Mouse (Mus musculus): Measurements from ENCODE around the gene Elobl.

The Elobl gene

DNA sequence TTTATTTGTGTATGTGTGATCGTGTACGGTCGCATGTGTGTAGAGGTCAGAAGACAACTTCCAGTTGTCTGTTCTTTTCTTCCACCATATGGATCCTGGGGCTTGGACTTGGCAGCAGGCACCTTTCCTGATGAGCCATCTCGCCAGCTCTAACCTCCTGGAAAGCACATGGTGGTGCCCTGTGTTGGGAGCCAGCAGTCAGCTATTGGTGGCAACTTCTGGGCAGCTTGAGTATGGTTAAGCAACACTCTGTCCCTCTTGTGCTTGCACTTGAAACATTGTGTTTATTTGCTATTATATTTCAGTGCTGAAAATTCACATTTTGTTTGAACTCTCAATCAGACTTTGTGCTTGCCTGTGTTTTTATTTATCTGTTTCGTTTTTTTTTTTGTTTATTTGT, 22.2 kb upstream of the Elobl start:
- no peak for DNase-seq (ENCODE audit: low spot score)

DNA sequence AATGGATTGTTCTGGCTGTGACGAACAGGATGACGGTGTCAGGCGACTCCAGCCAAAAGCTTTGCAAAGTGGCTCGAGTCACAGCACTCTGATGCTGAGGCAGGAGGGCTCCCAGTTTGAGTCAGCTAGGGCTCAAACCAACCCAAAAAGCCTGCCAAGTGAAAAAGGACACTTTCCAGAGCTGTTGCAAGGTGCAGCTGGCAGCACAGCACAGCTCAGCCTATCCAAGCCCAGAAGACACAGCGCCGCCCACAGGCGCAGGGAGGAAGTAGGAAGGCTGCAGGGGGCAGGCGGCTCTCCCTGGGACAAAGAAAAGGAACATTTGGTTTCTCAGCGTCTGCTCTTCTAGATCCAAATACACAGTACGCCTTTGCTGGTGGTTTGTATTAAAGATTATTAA, 19.9 kb upstream of the Elobl start:
- DNase-seq (ENCODE audit: low spot score): no peak

DNA sequence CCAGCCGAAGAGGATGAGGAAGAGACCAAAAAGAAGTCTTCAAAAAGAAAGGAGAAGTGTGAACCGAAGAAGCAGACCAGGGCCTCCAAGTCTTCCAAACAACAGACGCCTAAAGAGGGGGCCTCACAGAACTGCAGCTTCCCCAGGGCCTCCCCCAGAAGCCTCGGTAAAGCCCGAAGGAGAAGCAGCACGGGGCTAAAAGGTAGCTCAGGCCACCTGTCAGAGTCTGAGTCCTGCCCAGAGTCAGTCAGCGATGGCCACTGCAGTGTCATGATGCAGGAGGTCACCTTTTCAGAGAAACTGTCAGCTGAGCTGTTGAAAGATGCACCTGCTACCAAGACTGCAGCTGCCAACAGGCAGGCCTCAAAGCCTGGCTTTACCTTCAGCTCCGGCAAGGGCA, 14.6 kb upstream of the Elobl start:
- DNase-seq (ENCODE audit: low spot score): no peak

DNA sequence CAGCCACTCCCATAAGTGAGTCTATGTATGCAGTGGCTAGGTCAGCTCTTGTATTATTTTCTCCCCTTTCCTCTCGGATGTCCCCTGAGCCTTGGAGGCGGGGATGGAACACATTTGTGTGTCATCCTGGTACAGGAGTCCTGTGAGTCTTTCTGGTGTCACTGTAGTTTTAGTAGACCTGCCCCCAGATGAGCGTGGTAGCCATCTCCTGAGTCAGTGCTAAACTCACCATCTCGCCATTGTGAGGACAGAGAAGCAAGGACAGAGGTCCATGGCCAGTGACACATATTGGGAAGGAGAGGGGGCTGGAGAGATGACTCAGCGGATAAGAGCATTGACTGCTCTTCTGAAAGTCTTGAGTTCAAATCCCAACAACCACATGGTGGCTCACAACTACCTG, 10.5 kb upstream of the Elobl start:
- DNase-seq (ENCODE audit: low spot score): no peak

DNA sequence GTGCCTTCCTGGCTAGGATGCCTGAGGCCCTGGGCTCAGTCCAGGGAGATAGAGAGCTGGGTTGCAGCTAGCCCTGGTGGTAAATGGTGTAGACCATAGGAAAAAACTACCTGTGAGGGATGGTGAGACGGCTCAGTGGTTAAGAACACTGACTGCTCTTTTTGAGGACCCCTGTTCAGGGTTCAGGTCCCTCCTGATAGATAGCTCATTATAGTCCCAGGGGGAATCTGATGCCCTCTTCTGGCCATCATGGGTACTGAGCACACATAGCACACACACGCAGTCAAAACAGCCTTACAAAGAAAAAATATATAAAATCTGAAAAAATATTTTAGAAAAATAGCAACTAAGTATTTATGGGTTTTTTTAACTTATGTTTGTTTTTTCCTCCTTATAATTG, 9.6 kb upstream of the Elobl start:
- no peak for DNase-seq (ENCODE audit: low spot score)

DNA sequence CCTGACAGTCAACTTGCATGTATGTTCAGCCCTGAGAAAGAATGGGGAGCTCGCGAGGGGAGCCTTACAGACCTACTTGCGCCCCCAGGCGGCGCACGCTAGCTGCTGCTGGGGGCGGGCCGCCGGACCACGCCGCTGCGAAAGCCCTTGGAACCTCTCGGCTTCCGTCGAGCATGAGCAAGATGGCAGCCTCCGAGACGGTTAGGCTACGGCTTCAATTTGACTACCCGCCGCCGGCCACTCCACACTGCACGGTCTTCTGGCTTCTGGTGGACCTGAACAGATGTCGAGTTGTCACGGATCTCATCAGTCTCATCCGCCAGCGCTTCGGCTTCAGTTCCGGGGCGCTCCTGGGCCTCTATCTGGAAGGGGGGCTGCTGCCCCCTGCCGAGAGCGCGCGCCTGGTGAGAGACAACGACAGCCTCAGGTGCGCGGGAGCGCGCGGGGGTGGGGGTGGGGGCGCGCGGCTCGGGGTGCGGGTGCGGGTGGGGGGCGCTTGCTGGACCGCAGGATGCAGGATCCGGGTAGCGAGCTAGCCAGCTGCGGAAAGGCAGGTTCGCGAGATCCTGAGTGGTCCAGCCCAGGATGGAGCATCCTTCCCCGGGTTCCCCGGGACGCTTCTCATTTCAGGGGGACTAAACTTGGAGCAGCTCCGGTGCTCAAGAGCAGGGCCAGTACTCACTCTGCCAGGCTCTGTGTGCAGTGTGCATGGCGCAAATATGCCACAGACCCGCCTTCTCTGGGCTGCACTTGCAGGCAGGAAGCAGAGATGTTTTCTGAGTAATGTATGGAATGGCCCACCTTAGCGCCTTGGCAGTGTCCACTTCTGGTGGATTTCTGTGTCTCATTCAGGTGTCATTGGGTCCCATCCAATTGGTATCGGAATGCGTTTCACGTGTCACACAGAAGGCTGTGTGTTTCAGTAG, 7.3 kb upstream of the Elobl start:
- DNase-seq (ENCODE audit: low spot score): peak; percentile 82

DNA sequence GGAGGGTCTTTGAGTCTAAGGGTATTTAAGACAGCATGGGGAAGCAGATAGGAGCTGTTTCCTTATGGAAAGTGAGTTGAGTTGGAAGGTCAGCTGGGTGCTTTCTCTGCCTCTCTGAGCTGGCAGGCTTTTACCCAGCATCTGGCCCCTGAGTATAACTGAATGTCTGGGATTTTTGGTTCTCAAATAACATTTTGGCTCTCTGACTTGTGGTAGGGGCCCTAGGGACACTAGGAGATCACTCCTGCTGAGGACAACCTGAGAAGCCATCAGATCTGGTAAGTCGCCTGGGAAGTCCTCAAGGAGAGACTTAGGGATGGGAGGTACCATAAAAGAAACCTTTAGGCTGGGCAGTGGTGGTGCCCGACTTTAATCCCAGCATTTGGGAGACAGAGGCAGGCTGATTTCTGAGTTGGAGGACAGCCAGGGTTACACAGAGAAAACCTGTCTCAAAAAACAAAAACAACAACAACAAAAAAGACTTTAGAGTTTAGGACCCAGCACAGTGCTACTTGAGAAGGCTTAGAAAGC, 3.5 kb upstream of the Elobl start, which contains the start of gene Coil:
Coil (plus strand) TSS at position 51 of the 531 bp plus-strand sequence.
- no peak for DNase-seq (ENCODE audit: low spot score)

DNA sequence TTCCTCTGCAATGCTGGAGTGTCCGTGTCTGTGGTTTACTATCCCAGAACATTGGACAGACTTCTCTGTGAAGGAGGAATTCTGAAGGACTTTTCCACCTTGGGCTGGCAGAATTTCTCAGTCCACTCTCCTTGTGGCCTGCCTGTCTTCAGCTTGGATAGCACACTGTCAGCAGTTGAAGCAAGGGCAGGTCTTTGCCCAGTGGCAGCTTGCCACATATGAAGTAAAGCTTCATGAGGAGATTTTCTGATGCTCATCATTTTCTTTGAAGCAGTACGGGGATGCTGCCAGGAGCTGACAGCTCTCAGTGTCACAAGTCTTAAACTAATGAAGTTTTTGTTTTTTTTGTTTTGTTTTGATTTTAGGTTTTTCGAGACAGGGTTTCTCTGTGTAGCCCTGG, 7.9 kb downstream of the Elobl start:
- DNase-seq (ENCODE audit: low spot score): no peak

DNA sequence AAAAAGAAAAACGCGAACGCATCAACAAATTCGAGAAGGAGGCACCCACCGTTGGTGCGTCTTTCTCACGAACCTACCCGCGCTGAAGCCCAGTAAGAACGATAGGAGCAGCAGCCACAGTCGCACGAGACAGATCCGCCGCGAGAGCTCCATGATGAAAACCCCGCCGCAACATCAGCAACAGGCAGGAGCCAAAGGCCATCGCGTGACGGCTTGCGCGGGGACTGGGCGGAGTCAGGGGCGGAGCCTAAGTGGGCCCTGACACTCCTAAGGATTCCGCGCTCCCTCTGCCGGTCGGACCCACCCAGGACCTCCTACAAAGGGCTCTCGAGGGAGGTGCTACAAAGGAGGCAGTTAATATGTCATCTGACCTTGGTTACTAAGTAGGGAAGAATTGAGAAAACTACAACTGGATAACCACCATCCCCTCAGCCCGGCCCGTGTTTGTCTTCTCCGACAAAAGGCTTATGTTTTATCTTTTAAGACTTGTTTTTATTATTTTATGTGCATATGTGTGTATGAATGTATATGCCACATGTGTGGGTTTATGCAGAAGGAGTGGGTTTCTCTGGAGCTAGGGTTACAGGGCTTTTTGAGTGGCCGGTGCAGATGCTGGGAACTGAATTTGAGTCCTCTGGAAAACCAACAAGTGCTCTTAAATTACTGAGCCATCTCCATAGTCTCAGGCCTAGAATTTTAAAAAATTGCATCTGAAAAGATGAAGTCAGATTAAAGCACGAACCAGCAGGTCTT, 11.3 kb downstream of the Elobl start, which contains the start of gene Scpep1:
Scpep1 (minus strand) TSS at position 249 of the 753 bp plus-strand sequence.
- peak; percentile 95 for DNase-seq (ENCODE audit: low spot score)

DNA sequence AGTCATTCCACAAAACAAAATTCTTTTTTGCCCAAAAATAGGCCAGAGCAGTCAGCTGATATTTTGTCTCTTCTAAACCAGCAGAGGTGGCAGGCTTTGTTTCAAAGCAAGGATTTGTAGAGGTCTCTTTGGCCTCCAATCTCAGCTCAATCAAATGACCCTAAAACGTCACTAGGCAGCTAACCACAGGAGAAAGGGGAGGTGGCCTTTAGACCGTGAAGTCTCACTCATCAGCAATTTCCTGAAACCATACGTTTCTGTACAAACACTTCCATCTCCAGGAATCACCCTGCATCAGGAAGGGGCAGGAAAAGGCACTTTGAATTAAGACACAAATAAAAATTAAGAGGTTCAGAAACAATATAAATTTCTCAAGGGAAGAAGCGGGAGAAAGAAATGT, 11.9 kb downstream of the Elobl start:
- peak; percentile 38 for DNase-seq (ENCODE audit: low spot score)

DNA sequence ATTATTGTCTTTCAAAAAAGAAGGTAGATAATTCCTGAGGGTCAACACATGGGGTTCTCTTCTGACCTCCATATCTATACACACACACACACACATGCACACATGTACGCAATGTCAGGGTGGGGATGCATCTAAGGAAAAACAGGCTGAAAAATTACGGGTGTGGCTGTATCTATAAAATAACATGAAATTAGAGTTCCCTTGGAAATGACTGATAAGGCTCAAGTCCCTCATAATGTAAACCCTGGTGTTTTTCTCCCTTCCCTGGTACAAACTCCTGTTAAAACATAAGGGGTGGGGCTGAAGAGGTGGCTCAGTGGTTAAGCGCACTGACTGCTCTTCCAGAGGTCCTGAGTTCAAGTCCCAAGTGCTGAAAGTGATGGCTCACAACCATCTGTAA, 13.1 kb downstream of the Elobl start:
- peak; percentile 59 for DNase-seq (ENCODE audit: low spot score)

DNA sequence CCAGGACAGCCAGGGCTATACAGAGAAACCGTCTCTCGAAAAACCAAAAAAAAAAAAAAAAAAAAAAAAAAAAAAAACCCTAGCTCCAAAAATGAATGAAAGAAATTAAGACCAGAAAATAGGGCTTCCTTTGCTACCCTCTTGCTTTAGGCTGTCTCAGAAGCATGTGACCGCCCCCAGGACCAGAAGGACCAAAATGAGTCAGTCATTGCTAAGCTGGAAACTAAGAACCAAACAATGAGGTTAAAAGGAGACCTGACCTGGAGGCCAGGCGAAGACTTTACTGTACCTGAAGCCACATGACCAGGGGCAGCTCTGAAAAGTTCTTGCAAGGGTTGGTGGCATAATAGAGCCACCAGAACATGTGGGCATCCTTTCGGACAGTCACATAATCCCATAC, 14.6 kb downstream of the Elobl start:
- DNase-seq (ENCODE audit: low spot score): no peak

DNA sequence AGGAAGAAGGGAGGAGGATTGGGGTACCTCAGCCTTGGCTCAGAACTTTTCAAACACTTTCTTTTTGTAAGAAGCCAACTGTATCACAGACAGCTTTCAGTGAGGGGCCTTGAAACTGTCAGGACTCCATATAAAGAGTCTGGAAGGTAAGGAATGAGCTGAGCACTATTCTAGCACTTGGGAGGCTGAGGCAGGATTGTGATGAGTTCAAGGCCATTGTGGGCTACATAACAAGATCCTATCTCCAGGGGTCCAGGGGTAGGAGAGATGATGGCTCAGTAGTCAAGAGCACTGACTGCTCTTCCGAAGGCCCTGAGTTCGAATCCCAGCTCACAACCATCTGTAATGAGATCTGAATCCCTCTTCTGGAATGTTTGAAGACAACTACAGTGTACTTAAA, 15.2 kb downstream of the Elobl start:
- no peak for DNase-seq (ENCODE audit: low spot score)

DNA sequence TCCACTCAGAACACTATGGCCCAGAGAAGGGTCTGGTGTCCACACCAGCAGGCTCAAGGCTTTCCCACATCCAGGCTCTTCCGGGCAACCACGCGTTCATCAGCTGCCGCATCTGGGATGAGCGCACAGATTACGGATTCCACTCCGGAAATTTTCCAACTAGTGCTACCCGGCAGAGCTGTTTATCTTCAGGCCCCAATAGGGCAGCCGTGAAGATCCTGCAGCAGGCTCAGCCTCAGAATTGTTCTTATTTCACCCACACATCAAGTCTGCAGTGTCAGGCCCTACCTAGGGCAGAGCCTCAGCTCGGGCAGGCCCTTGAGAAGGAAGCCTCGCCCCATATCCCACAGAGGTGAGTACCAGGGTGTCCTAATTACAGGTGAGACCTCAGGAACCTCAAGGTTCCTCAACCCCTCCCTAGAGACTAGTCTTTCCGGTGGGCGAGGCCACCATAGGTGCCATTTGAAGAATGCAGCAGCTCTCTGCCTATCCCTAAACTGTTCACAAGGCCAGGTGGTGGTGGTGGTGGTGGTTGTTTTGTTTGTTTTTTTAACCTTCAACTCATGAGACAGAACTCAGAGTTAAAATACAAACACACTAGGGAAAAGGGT, 16.0 kb downstream of the Elobl start:
- no peak for DNase-seq (ENCODE audit: low spot score)

DNA sequence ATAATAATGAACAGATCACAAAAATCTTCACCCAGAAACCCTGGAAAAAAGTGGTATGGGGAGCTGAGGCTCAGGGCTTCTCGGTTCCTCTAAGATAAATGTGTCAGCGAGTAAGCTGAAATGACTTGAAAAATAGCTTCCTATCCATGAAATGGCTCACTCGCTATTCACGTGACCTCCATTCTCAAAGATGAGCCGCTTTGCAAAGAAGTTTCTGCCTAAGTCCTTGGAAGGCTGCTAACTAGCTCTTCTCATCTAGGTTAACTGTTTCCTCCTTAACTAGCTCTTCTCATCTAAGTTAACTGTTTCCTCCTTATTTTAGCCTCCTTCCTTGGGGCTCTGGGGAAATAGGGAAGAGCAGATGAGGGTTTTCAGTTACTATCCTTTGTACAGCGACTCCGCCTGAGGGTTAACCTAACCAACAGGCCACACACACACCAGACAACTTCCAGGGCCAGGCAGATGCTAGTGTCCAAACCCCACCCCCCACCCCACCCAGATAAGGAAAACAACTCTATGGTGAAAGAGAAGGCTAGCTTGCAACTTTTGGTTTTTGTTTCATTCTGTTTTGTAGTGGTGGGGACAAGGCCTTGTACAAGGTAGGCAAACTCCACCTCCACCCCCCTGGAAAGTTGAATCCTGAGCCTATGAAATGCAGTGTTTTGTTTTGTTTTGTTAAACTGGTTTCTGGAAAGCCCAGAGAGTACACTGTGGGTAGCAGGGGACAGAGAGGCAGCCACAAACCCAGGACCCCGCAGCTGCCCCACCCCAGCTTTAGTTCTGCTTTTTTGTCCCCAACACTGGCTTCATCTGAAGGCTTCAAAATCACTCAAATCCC, 16.7 kb downstream of the Elobl start:
- DNase-seq (ENCODE audit: low spot score): no peak

DNA sequence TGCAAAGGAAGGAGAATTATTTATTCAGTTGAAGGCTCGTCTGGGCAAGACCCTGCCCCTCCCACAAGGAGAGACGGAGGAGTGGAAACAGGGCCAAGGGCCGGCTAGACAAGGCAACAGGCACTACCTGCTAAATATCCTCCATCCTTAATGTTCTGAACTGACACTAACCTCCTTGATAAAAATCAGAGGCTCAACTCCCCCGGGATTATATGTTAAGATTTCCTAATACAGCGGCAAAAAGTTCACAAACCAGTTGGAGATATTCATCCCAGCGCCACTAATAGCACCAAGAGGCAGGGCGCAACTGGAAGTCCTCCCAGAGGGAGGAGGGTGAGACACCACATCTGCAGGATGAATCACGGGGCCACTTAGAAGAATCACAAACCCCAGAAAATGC, 17.8 kb downstream of the Elobl start:
- DNase-seq (ENCODE audit: low spot score): no peak

DNA sequence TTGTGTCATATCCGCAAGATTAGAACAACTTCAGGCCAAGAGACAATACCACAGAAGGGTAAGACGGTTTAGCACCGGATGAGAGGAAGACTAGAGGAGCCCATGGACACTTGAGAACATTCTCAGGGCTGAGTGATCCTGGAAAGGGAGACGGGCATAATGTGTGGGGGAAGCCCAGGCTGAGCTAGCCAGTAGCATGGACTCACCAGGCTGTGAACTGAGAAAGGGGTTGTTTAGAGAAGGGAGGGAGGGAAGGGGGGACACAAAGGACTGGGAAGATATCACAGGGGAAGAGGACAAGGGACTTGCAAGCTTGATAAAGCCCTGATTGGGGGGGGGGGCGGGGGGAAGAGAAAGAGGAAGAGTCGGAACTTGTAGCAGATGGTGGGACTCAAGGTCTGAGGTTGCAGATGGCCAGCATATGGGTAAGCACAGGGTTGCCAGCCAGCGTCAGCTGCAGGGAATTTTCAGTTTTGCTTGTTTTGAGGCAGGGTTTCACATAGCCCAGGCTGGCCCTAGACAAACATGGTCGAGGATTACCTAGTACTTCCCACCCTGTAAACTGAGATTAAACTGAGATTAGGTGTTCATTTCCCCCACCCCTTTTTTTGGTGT, 20.7 kb downstream of the Elobl start:
- DNase-seq (ENCODE audit: low spot score): no peak

DNA sequence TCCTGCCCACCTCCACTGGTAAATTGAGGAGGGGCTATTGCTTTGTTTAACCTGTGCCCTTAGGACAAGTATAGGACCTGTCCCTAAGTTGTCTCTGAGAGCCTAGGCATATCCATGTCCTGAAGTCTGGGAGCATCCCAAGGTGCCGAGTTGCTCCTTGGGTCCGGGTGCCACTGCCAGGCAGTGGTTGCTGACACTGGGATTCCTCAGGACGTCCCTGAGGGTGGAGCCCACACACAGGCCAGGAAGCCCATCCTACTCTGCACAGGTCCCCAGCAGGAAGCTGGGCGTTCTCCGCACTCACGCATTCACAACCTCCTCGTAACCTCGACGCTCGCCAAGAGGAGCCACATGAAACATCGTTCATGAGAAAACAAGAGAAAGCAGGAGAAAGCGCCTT, 25.2 kb downstream of the Elobl start:
- DNase-seq (ENCODE audit: low spot score): no peak

DNA sequence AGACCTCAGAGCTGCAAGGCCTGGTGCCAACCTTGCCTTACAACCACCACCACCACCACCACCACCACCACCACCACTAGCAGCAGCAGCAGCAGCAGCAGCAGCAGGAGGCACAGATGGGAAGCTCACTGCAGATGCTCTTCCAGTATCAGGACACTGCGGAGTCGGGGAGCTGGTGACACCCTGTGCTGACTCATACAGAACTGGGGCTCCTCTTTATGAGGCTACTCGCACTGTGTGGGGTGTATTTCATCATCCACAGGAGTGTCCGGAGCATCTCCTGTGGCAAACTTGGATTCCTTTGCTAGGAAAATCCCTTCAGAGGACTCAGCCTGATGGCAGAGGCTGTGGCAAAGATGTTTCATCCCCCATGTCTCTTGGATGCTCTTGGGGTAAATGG, 27.1 kb downstream of the Elobl start:
- DNase-seq (ENCODE audit: low spot score): no peak

DNA sequence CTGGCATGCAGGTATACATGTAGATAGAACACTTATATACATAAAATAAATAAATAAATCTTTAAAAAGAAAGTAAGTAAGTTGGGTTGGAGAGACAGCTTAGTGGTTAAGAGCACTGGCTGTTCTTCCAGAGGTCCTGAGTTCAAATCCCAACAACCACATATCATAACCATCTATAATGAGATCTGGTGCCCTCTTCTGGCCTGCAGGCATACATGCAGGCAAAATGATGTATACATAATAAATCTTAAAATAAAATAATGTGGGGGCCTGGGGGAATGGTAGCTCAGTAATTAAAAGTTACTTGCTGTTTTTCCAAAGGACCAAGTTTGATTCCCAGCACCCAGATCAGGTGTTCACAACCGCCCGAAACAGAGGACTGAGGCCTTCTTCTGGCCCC, 28.0 kb downstream of the Elobl start:
- DNase-seq (ENCODE audit: low spot score): no peak

DNA sequence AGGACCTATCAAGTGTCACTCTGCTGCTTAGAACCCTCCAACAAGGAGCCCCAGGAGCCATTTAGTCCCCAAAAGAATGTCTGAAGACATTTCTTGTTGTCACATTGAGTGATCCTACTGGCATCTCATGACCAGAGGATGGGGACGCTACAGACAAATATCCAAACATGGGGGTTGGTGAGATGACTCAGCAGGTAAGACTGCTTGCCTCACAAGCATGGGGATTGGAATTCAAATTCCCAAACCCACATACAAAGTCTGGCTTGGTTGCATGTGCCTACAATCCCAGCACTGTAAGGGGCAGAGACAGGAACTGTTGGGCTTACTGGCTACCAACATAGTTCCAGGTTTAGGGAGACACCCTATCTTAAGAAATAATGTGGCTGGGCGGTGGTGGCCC, 28.8 kb downstream of the Elobl start:
- no peak for DNase-seq (ENCODE audit: low spot score)
